ENCODE assay signal across 16 mouse cellular contexts in genomic region chr7:38163433-38164050, GRCm38 (mm10). TPM values are rescaled to one million over a fixed set of nuclear protein-coding genes. Genes with fewer than 3 reads are reported as not detected.
DNase-seq lines count a peak whose midpoint lies in the region; ATAC-seq and TF ChIP-seq lines count a peak whose summit lies in the region.
"Had no signal": no experiment of that assay in that cellular context is flagged by ENCODE, and none has a peak within 500 bp of the region (broad histone marks: within the 10 kb centered on the region; RNA-seq: fewer than 3 reads in every experiment).

No protein-coding gene starts in this region.

- no peak for TF ChIP-seq CTCF in thymus, adult 2 months (IDR thresholded peaks at IDR 0.05; ENCODE audit: borderline replicate concordance, control insufficient read depth, extremely low read depth, insufficient read depth, low read length, poor library complexity)
- no peak for TF ChIP-seq CTCF in cerebellum, adult 2 months (IDR thresholded peaks at IDR 0.05; ENCODE audit: borderline replicate concordance, insufficient read depth, low read depth, low read length)

- TF ChIP-seq POLR2A in thymus, adult 2 months (IDR thresholded peaks at IDR 0.05; ENCODE audit: control insufficient read depth, extremely low read depth, insufficient read depth, low read length, poor library complexity), result no peak
- no peak for TF ChIP-seq POLR2A in cerebellum, adult 2 months (IDR thresholded peaks at IDR 0.05; ENCODE audit: borderline replicate concordance, insufficient read depth, low read length)

- DNase-seq in limb, embryonic 10.5 days (ENCODE audit: low spot score), result no peak
- peak; percentile 46 for DNase-seq in thymus, postnatal 14 days
- no peak for DNase-seq in thymus, adult 2 months
- no peak for DNase-seq in ovary, adult 18-20 months (ENCODE audit: low spot score)
- DNase-seq in cerebellum, adult 2 months, result no peak
- DNase-seq: cerebellum, adult 9-11 months; forebrain, postnatal 0 days; heart, adult 18-20 months; lung, embryonic 14.5 days; retina, postnatal 1 day had no signal

- 0 out of 2 replicates have a peak, but pooled peaks cover 4% of the 10 kb centered on the region for H3K9me3 ChIP-seq in limb, embryonic 12.5 days
- no peaks in the 10 kb centered on the region for H3K9me3 ChIP-seq in limb, embryonic 10.5 days (replicated peaks)
- H3K9me3 ChIP-seq: embryonic facial prominence, embryonic 12.5 days; heart, embryonic 15.5 days; hindbrain, embryonic 10.5 days had no signal

- H3K36me3 ChIP-seq in limb, embryonic 12.5 days, result no peaks in the 10 kb centered on the region
- H3K36me3 ChIP-seq in limb, embryonic 10.5 days, result no peaks in the 10 kb centered on the region
- no peaks in the 10 kb centered on the region for H3K36me3 ChIP-seq in thymus, adult 2 months (ENCODE audit: control insufficient read depth, insufficient read depth, low read length)
- H3K36me3 ChIP-seq: embryonic facial prominence, embryonic 12.5 days; heart, embryonic 15.5 days; hindbrain, embryonic 10.5 days had no signal

- peaks cover 6% of the 10 kb centered on the region; the same call in 1 of the 2 replicates for H3K4me1 ChIP-seq in limb, embryonic 12.5 days (replicated peaks)
- H3K4me1 ChIP-seq in limb, embryonic 10.5 days, result peaks cover 5% of the 10 kb centered on the region
- H3K4me1 ChIP-seq in thymus, adult 2 months (replicated peaks; ENCODE audit: control insufficient read depth, insufficient read depth, low read length), result peaks cover 7% of the 10 kb centered on the region
- H3K4me1 ChIP-seq in cerebellum, adult 2 months (ENCODE audit: control insufficient read depth, insufficient read depth, low read length), result no peaks in the 10 kb centered on the region

- WGBS in limb, embryonic 12.5 days, result 48% methylated on average over 9 of the region's 9 CpGs
- 47% methylated on average over 9 of the region's 9 CpGs for WGBS in limb, embryonic 10.5 days
- 5% methylated on average over 9 of the region's 9 CpGs for WGBS in thymus, adult 2 months
- 63% methylated on average over 9 of the region's 9 CpGs for WGBS in cerebellum, adult 2 months

- no peaks in the 10 kb centered on the region for H3K27me3 ChIP-seq in limb, embryonic 12.5 days
- H3K27me3 ChIP-seq in limb, embryonic 10.5 days (ENCODE audit: low read depth, poor library complexity, severe bottlenecking), result no peaks in the 10 kb centered on the region
- H3K27me3 ChIP-seq in thymus, adult 2 months (ENCODE audit: control insufficient read depth, insufficient read depth, low read length), result no peaks in the 10 kb centered on the region
- no peaks in the 10 kb centered on the region for H3K27me3 ChIP-seq in cerebellum, adult 2 months (ENCODE audit: control insufficient read depth, insufficient read depth, low read length)
- H3K27me3 ChIP-seq: embryonic facial prominence, embryonic 12.5 days had no signal

- no peak overlapping the region for H3K9ac ChIP-seq in limb, embryonic 12.5 days (replicated peaks)
- H3K9ac ChIP-seq: embryonic facial prominence, embryonic 12.5 days; forebrain, postnatal 0 days; heart, embryonic 15.5 days; lung, embryonic 14.5 days had no signal

- peak; percentile 28; the same call in 1 of the 2 replicates for ATAC-seq in limb, embryonic 12.5 days (ENCODE audit: insufficient number of reproducible peaks, insufficient read depth, low FRiP score, low TSS enrichment, low read depth)
- ATAC-seq in hematopoietic stem cell, adult 5-6 weeks (replicated peaks in 1 of 2; ENCODE audit: insufficient read depth in 1 of 2, low FRiP score in 2 of 2, low TSS enrichment in 1 of 2, low read depth in 1 of 2, poor library complexity in 2 of 2, severe bottlenecking in 2 of 2), result peak; percentile 26 to 58; a peak in 3 of 4 replicates
- ATAC-seq: forebrain, postnatal 0 days; inflammation-experienced regulatory T-cells, adult 6 months had no signal

- H3K4me2 ChIP-seq in limb, embryonic 12.5 days, result no peak overlapping the region
- H3K4me2 ChIP-seq: embryonic facial prominence, embryonic 12.5 days; heart, embryonic 15.5 days; lung, embryonic 14.5 days had no signal

- H3K4me3 ChIP-seq in limb, embryonic 12.5 days (replicated peaks), result no peak overlapping the region
- no peak overlapping the region for H3K4me3 ChIP-seq in limb, embryonic 10.5 days
- H3K4me3 ChIP-seq in thymus, adult 2 months (ENCODE audit: control insufficient read depth, insufficient read depth, low read length), result no peak overlapping the region
- no peak overlapping the region for H3K4me3 ChIP-seq in cerebellum, adult 2 months (replicated peaks; ENCODE audit: insufficient read depth, low read depth, low read length)
- H3K4me3 ChIP-seq: embryonic facial prominence, embryonic 12.5 days; heart, embryonic 15.5 days; hindbrain, embryonic 10.5 days had no signal

- no peak overlapping the region for H3K27ac ChIP-seq in limb, embryonic 12.5 days
- H3K27ac ChIP-seq in limb, embryonic 10.5 days, result no peak overlapping the region
- H3K27ac ChIP-seq in thymus, adult 2 months (ENCODE audit: control insufficient read depth, insufficient read depth, low read length), result no peak overlapping the region
- no peak overlapping the region for H3K27ac ChIP-seq in cerebellum, adult 2 months (ENCODE audit: insufficient read depth, low read length)
- H3K27ac ChIP-seq: embryonic facial prominence, embryonic 12.5 days; heart, embryonic 15.5 days; hindbrain, embryonic 10.5 days had no signal

RNA-seq across cellular contexts. Expression of gene 1600014C10Rik, which starts 19.5 kb away (rescaled TPM):
- polyA plus RNA-seq in limb, embryonic 12.5 days (2016; fragmentation: Nextera tagmentation; extraction: Ambion mirVana), result 15.1 and 15.6 TPM in 2 replicates
- 12.2 and 14.5 TPM in 2 replicates for polyA plus RNA-seq in limb, embryonic 10.5 days (2016; fragmentation: Nextera tagmentation; extraction: Ambion mirVana)
- polyA plus RNA-seq in thymus, adult 2 months (2012; rRNA removed), result 30.9 and 44.8 TPM in 2 replicates
- 17.9 and 20.1 TPM in 2 replicates for total RNA-seq in hematopoietic stem cell, adult 5-6 weeks (2017)
- polyA plus RNA-seq in cerebellum, adult 2 months (2012; rRNA removed), result 32.8 and 33.1 TPM in 2 replicates

RNA-seq across cellular contexts. Expression of gene Ccne1, which starts 56.2 kb away (rescaled TPM):
- 84.6 and 85.6 TPM in 2 replicates for polyA plus RNA-seq in limb, embryonic 12.5 days (2016; fragmentation: Nextera tagmentation; extraction: Ambion mirVana)
- polyA plus RNA-seq in limb, embryonic 10.5 days (2016; fragmentation: Nextera tagmentation; extraction: Ambion mirVana), result 158 and 194 TPM in 2 replicates
- 27.1 and 57.3 TPM in 2 replicates for polyA plus RNA-seq in thymus, adult 2 months (2012; rRNA removed)
- total RNA-seq in hematopoietic stem cell, adult 5-6 weeks (2017), result 8.1 and 31.4 TPM in 2 replicates
- polyA plus RNA-seq in cerebellum, adult 2 months (2012; rRNA removed), result 19.6 and 20.3 TPM in 2 replicates
